ENCODE assay signal across 12 mouse cellular contexts in the genomic region with DNA sequence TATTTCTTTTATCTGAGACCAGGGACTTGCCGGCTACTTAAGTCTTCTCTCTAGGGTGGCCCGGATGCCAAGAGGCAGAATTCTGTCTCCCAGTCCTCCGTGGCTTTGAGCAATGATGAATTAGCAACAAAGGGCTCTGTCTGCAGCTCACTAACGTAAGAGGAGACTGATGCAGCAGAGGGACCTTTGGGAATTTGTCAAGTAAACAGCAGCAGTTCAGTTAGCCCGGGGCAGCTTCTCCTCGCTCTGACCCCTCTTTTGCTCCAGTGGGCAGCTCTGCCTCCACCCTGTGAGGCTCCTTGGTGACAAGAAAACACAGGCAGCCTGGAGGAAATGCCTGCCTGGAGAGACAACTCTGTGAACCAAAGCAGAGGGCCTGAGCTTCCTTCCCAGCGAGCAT. TPM values are rescaled to one million over a fixed set of nuclear protein-coding genes. Genes with fewer than 3 reads are reported as not detected.
DNase-seq lines count a peak whose midpoint lies in the region; ATAC-seq lines count a peak whose summit lies in the region.
"Had no signal": no experiment of that assay in that cellular context is flagged by ENCODE, and none has a peak within 500 bp of the region (broad histone marks: within the 10 kb centered on the region; RNA-seq: fewer than 3 reads in every experiment).

No protein-coding gene starts in this region.

- peak overlapping the region; percentile 17; the same call in 1 of the 2 replicates for H3K4me2 ChIP-seq in midbrain, embryonic 11.5 days
- H3K4me2 ChIP-seq: embryonic facial prominence, embryonic 15.5 days; limb, embryonic 13.5 days had no signal

- peaks cover 6% of the 10 kb centered on the region for H3K4me1 ChIP-seq in midbrain, embryonic 11.5 days (ENCODE audit: control insufficient read depth, insufficient read depth, low read length)

- DNase-seq in gastrocnemius, adult 18-20 months (ENCODE audit: low spot score), result peak; percentile 15
- no peak for DNase-seq in gastrocnemius, postnatal 10 days
- DNase-seq in urinary bladder, adult 2 months (ENCODE audit: low spot score), result peak; percentile 8
- no peak for DNase-seq in urinary bladder, postnatal 10 days (ENCODE audit: low spot score)
- DNase-seq in midbrain, embryonic 11.5 days (ENCODE audit: low spot score, missing footprints), result peak; percentile 91
- no peak for DNase-seq in testis, postnatal 10 days (ENCODE audit: low spot score)
- no peak for DNase-seq in urinary bladder, postnatal 4 days (ENCODE audit: low spot score in 2 of 2)
- no peak for DNase-seq in adrenal gland, postnatal 25 days
- DNase-seq: heart, postnatal 36 days had no signal

- WGBS in midbrain, embryonic 11.5 days, result 11% methylated on average over 7 of the region's 7 CpGs

- no peaks in the 10 kb centered on the region for H3K36me3 ChIP-seq in midbrain, embryonic 11.5 days (ENCODE audit: control insufficient read depth, insufficient read depth, low read length)
- H3K36me3 ChIP-seq: embryonic facial prominence, embryonic 15.5 days; limb, embryonic 13.5 days had no signal

- ATAC-seq in midbrain, embryonic 11.5 days (ENCODE audit: low FRiP score), result peak; percentile 57; the same call in 1 of the 2 replicates

- no peak overlapping the region for H3K4me3 ChIP-seq in midbrain, embryonic 11.5 days (ENCODE audit: low read depth, low read length)
- H3K4me3 ChIP-seq: embryonic facial prominence, embryonic 15.5 days; limb, embryonic 13.5 days had no signal

- no peak overlapping the region for H3K27ac ChIP-seq in midbrain, embryonic 11.5 days (ENCODE audit: low read depth, low read length)
- H3K27ac ChIP-seq: embryonic facial prominence, embryonic 15.5 days; limb, embryonic 13.5 days had no signal

- no peaks in the 10 kb centered on the region for H3K9me3 ChIP-seq in midbrain, embryonic 11.5 days (ENCODE audit: control insufficient read depth, low read length)
- H3K9me3 ChIP-seq: embryonic facial prominence, embryonic 15.5 days; limb, embryonic 13.5 days had no signal

- H3K27me3 ChIP-seq in midbrain, embryonic 11.5 days (ENCODE audit: control insufficient read depth, insufficient read depth, low read length), result no peaks in the 10 kb centered on the region
- H3K27me3 ChIP-seq: embryonic facial prominence, embryonic 15.5 days; limb, embryonic 13.5 days had no signal

- H3K9ac ChIP-seq in midbrain, embryonic 11.5 days (ENCODE audit: low read length), result no peak overlapping the region; the same call in 1 of the 2 replicates
- H3K9ac ChIP-seq: embryonic facial prominence, embryonic 15.5 days; limb, embryonic 13.5 days had no signal

RNA-seq across cellular contexts. Expression of gene Irf4, which starts 26.4 kb away (rescaled TPM):
- 1 to 10 TPM in 1 of 2 experiments, under 1 TPM in 1; 0.52 to 1.6 TPM for total RNA-seq in gastrocnemius, adult 18-20 months (2021)
- 1 to 10 TPM; 1.8 to 2.7 TPM for total RNA-seq in gastrocnemius, postnatal 10 days (2021)
- 2.3 TPM in 2 replicates for polyA plus RNA-seq in urinary bladder, adult 2 months (2012; rRNA removed)
- 0.03 and 0.04 TPM in 2 replicates for polyA plus RNA-seq in midbrain, embryonic 11.5 days (2014; fragmentation: Nextera tagmentation; extraction: Ambion mirVana)
- total RNA-seq in adrenal gland, postnatal 25 days (2021), result 2.0 and 2.6 TPM in 2 replicates
- polyA plus RNA-seq: C2C12 had no signal

Comparison
In these comparisons a context has a peak if more than half of its experiments do, and no peak if none do; other contexts are left out.
1. DNase-seq: peak in gastrocnemius, adult 18-20 months (single experiment), urinary bladder, adult 2 months (single experiment) and midbrain, embryonic 11.5 days (single experiment); none in gastrocnemius, postnatal 10 days (single experiment), urinary bladder, postnatal 10 days (single experiment), testis, postnatal 10 days (single experiment), urinary bladder, postnatal 4 days (0 of 2) and adrenal gland, postnatal 25 days (single experiment).